Mouse (Mus musculus): ENCODE data around the gene Gm20605.
A peak's percentile ranks its signal among the peaks of the same experiment; 100 is the strongest.

Gm20605 gene

GRCm38 (mm10) chr5:137649669-137650571, 20.9 kb downstream of the Gm20605 start:
- DNase-seq (ENCODE audit: low read depth in 1 of 2, low spot score in 2 of 2) = no peak

- no peak for DNase-seq (ENCODE audit: low read depth in 1 of 2, low spot score in 2 of 2)
Observed at GRCm38 (mm10) chr5:137652474-137652873, 23.5 kb downstream of the Gm20605 start.

- DNase-seq (ENCODE audit: low read depth in 1 of 2, low spot score in 2 of 2) = no peak
Observed at GRCm38 (mm10) chr5:137653366-137653765, 24.4 kb downstream of the Gm20605 start.

- DNase-seq (ENCODE audit: low read depth in 1 of 2, low spot score in 2 of 2) = no peak
Observed at GRCm38 (mm10) chr5:137654746-137655145, 25.8 kb downstream of the Gm20605 start.

GRCm38 (mm10) chr5:137656977-137657376, 28.0 kb downstream of the Gm20605 start:
- peak in 1 of 2 experiments; percentile 20 for DNase-seq (ENCODE audit: low read depth in 1 of 2, low spot score in 2 of 2)

GRCm38 (mm10) chr5:137660064-137660688, 31.2 kb downstream of the Gm20605 start:
- DNase-seq (ENCODE audit: low read depth in 1 of 2, low spot score in 2 of 2) = no peak

- no peak for DNase-seq (ENCODE audit: low read depth in 1 of 2, low spot score in 2 of 2)
Observed at GRCm38 (mm10) chr5:137663057-137663456, 34.1 kb downstream of the Gm20605 start.

GRCm38 (mm10) chr5:137668971-137669370, 40.0 kb downstream of the Gm20605 start:
- no peak for DNase-seq (ENCODE audit: low read depth in 1 of 2, low spot score in 2 of 2)

GRCm38 (mm10) chr5:137670240-137670639, 41.3 kb downstream of the Gm20605 start:
- DNase-seq (ENCODE audit: low read depth in 1 of 2, low spot score in 2 of 2) = no peak

GRCm38 (mm10) chr5:137671443-137672240, 42.7 kb downstream of the Gm20605 start:
- DNase-seq (ENCODE audit: low read depth in 1 of 2, low spot score in 2 of 2) = peak; percentile 16 to 24

- no peak for DNase-seq (ENCODE audit: low read depth in 1 of 2, low spot score in 2 of 2)
Observed at GRCm38 (mm10) chr5:137672361-137672760, 43.4 kb downstream of the Gm20605 start.

- DNase-seq (ENCODE audit: low read depth in 1 of 2, low spot score in 2 of 2) = no peak
Observed at GRCm38 (mm10) chr5:137673015-137673414, 44.0 kb downstream of the Gm20605 start.

- DNase-seq (ENCODE audit: low read depth in 1 of 2, low spot score in 2 of 2) = no peak
Observed at GRCm38 (mm10) chr5:137674786-137675185, 45.8 kb downstream of the Gm20605 start.

- DNase-seq (ENCODE audit: low read depth in 1 of 2, low spot score in 2 of 2) = no peak
Observed at GRCm38 (mm10) chr5:137677859-137678258, 48.9 kb downstream of the Gm20605 start.

- no peak for DNase-seq (ENCODE audit: low read depth in 1 of 2, low spot score in 2 of 2)
Observed at GRCm38 (mm10) chr5:137678736-137679135, 49.8 kb downstream of the Gm20605 start.

GRCm38 (mm10) chr5:137679726-137680125, 50.8 kb downstream of the Gm20605 start:
- DNase-seq (ENCODE audit: low read depth in 1 of 2, low spot score in 2 of 2) = no peak

- no peak for DNase-seq (ENCODE audit: low read depth in 1 of 2, low spot score in 2 of 2)
Observed at GRCm38 (mm10) chr5:137682526-137682925, 53.6 kb downstream of the Gm20605 start.

GRCm38 (mm10) chr5:137683388-137684293, 54.7 kb downstream of the Gm20605 start:
- DNase-seq (ENCODE audit: low read depth in 1 of 2, low spot score in 2 of 2) = no peak

GRCm38 (mm10) chr5:137684294-137685123, 55.5 kb downstream of the Gm20605 start, which contains the start of gene Agfg2:
Gene Agfg2, minus strand, starts transcription at chr5:137684726.
- peak; percentile 93 to 97 for DNase-seq (ENCODE audit: low read depth in 1 of 2, low spot score in 2 of 2)

Data from monocyte, adult 2 months (primary cell).